ENCODE assay signal across 8 mouse cellular contexts in genomic region chr1:171222238-171223155, GRCm38 (mm10). TPM values are rescaled to one million over a fixed set of nuclear protein-coding genes. Genes with fewer than 3 reads are reported as not detected.
DNase-seq lines count a peak whose midpoint lies in the region; ATAC-seq lines count a peak whose summit lies in the region.

Gene Tomm40l, minus strand, starts transcription at chr1:171222514.

- H3K4me3 ChIP-seq in hindbrain, embryonic 15.5 days: peak within 1 kb of the TSS; percentile 52

- no peaks in the 10 kb centered on the region for H3K9me3 ChIP-seq in hindbrain, embryonic 15.5 days

- 3% methylated on average over 28 of the region's 28 CpGs for WGBS in hindbrain, embryonic 15.5 days

- peak within 1 kb of the TSS; percentile 78 for H3K4me2 ChIP-seq in hindbrain, embryonic 15.5 days

- peak within 1 kb of the TSS; percentile 50 for H3K9ac ChIP-seq in hindbrain, embryonic 15.5 days

- peak; percentile 97 for DNase-seq in T-cell, adult 2 months (ENCODE audit: low spot score)
- peak; percentile 88 to 92 for DNase-seq in cerebellum, postnatal 36 days
- peak; percentile 96 to 97 for DNase-seq in frontal cortex, postnatal 36 days (ENCODE audit: low spot score in 2 of 2)
- DNase-seq in left cerebral cortex, adult 11 months (ENCODE audit: low spot score): peak; percentile 97
- peak; percentile 94 to 98 for DNase-seq in lung, postnatal 4 days
- peak; percentile 93 for DNase-seq in retina, postnatal 7 days (ENCODE audit: low read depth, low spot score)
- DNase-seq in urinary bladder, adult 2 months (ENCODE audit: low spot score): peak; percentile 67

- H3K27me3 ChIP-seq in hindbrain, embryonic 15.5 days: no peaks in the 10 kb centered on the region

- peak; percentile 98 for ATAC-seq in hindbrain, embryonic 15.5 days (ENCODE audit: low FRiP score, low read depth)

- peaks cover 20% of the 10 kb centered on the region for H3K4me1 ChIP-seq in hindbrain, embryonic 15.5 days (replicated peaks)

- peak within 1 kb of the TSS; percentile 82 for H3K27ac ChIP-seq in hindbrain, embryonic 15.5 days (replicated peaks)

- H3K36me3 ChIP-seq in hindbrain, embryonic 15.5 days: peaks cover 15% of the 10 kb centered on the region

RNA-seq across cellular contexts. Expression of gene Tomm40l, which starts in this region (rescaled TPM):
- polyA plus RNA-seq in hindbrain, embryonic 15.5 days (2015; fragmentation: Nextera tagmentation; extraction: Ambion mirVana): 55.0 and 55.4 TPM in 2 replicates
- polyA plus RNA-seq in urinary bladder, adult 2 months (2012; rRNA removed): 35.0 and 39.6 TPM in 2 replicates

Comparison
In these comparisons a context has a peak if more than half of its experiments do, and no peak if none do; other contexts are left out.
1. Peak in every context shown above with its lines: DNase-seq, ATAC-seq, H3K4me3 ChIP-seq and H3K27ac ChIP-seq.